Mouse (Mus musculus): ENCODE measurements around the gene Nisch. TPM values are rescaled to one million over a fixed set of nuclear protein-coding genes. Genes with fewer than 3 reads are reported as not detected.

Nisch gene
- polyA plus RNA-seq, 1 experiment from 2014 or later = 345 TPM

DNA sequence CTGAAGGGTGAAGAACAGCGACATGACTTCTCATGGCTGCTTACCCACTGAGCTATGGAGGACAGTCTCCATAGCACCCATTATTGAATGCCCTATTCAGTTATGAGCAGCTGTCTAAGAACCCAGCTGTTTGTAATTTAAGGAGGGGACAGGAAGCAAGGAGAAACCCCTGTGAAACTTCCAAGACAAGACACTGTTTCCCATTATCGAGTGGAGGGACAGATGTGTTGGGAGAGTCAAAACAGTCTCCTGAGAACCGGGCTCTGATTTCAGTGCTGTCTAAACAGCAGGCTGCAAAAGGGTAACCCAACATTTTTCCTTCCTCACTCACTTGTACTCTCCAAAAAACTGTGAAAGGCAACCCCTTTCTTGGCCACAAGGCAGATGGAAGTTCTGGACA lies 23.8 kb upstream of the Nisch start:
- whole genome bisulfite sequencing = 70% methylated on average over 3 of the region's 3 CpGs
- ATAC-seq (ENCODE audit: extremely low read depth, insufficient number of reproducible peaks, low FRiP score, low TSS enrichment) = no peak

DNA sequence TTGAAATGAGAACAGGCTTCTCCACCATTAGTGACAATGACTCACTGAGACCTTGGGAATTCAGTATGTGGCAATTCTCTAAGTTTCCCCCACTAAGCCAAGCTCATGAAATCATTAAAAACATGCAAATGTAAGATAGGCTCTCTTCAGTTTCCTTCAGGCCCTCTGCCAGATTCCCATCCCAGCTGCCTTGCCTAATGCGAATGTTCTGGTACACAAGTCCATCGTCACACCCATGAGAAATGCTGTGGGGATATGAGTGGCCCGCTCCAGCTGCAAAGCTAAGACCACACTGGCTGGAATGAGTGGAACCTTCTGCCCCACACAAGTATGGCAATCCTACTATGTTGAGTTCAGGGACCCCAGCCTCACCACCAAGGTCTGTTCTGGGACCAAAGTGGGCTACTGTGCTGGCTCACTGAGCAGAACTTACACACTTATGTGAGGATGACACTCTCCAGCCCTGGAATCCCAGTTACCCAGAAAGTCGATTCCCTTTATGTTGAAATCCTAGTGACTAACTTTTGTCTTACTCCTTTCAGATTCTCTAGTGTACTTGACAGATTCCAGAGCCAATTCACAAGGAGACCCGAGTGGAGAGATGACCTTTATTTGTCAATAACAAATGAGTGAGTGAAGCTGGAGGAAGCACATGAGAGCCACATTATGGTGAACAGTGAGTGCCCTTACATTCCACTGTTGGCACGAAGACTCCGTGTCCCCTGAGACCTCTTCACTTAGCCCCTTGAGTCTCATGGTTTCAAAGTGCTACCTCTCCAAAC lies 20.5 kb upstream of the Nisch start:
- WGBS = 73% methylated on average over 7 of the region's 7 CpGs
- Histone ChIP-seq H3K9me3 (no peaks in the 10 kb centered on the region), H3K4me2 (no peak overlapping the region), H3K9ac (no peak overlapping the region), H3K27me3 (replicated peaks) (no peaks in the 10 kb centered on the region), H3K36me3 (peaks cover 2% of the 10 kb centered on the region; the same call in 1 of the 2 replicates), H3K4me1 (peaks cover 18% of the 10 kb centered on the region), H3K4me3 (no peak overlapping the region), H3K27ac (replicated peaks) (no peak overlapping the region)
- no peak for ATAC-seq (ENCODE audit: extremely low read depth, insufficient number of reproducible peaks, low FRiP score, low TSS enrichment)

More for the DNA sequence above, 23.8 kb upstream of the Nisch start:
- H3K4me2 ChIP-seq = no peak overlapping the region
- H3K9me3 ChIP-seq = no peaks in the 10 kb centered on the region
- H3K4me3 ChIP-seq = no peak overlapping the region
- peaks cover under 1% of the 10 kb centered on the region; the same call in 1 of the 2 replicates for H3K4me1 ChIP-seq
- peaks cover 2% of the 10 kb centered on the region; the same call in 1 of the 2 replicates for H3K36me3 ChIP-seq
- H3K27ac ChIP-seq (replicated peaks) = no peak overlapping the region
- H3K27me3 ChIP-seq (replicated peaks) = no peaks in the 10 kb centered on the region
- H3K9ac ChIP-seq = no peak overlapping the region

DNA sequence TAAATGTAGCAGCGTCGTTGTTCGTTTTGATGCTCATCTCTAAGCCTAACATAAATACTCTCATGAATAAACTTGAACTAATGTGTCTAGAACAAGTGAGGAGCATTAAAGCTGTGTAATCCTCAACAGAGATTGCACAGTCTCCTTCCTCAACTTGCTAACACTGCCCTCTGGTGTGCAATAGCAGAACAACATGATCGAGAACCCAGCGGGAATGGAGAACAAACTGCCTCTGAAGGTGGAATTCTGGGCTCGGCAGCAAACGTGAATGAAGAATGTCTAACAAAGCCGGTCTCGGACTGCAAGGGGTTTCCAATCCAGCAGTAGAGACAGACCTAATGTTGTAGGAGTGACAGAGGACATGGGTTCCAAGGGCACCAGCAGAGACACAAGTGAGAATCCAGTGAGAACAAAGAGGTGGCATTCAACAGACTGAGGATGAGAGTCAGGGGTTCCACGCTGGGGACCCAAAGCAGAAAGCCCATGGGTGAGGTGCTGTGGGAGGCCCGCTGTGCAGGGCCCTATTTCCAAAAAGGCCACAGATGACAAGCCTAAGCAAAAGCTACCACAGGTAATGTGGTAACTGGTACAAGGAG lies 17.3 kb upstream of the Nisch start:
- peak overlapping the region; percentile 11; the same call in 1 of the 2 replicates for H3K4me2 ChIP-seq
- H3K9ac ChIP-seq = peak overlapping the region; percentile 61; the same call in 1 of the 2 replicates
- H3K4me1 ChIP-seq = peaks cover 44% of the 10 kb centered on the region
- no peaks in the 10 kb centered on the region for H3K9me3 ChIP-seq
- ATAC-seq (ENCODE audit: extremely low read depth, insufficient number of reproducible peaks, low FRiP score, low TSS enrichment) = peak; percentile 23; the same call in 1 of the 2 replicates
- peaks cover 2% of the 10 kb centered on the region; the same call in 1 of the 2 replicates for H3K36me3 ChIP-seq
- no peak overlapping the region for H3K27ac ChIP-seq (replicated peaks)
- no peak overlapping the region for H3K4me3 ChIP-seq
- WGBS = 11% methylated on average over 11 of the region's 11 CpGs
- H3K27me3 ChIP-seq (replicated peaks) = no peaks in the 10 kb centered on the region

DNA sequence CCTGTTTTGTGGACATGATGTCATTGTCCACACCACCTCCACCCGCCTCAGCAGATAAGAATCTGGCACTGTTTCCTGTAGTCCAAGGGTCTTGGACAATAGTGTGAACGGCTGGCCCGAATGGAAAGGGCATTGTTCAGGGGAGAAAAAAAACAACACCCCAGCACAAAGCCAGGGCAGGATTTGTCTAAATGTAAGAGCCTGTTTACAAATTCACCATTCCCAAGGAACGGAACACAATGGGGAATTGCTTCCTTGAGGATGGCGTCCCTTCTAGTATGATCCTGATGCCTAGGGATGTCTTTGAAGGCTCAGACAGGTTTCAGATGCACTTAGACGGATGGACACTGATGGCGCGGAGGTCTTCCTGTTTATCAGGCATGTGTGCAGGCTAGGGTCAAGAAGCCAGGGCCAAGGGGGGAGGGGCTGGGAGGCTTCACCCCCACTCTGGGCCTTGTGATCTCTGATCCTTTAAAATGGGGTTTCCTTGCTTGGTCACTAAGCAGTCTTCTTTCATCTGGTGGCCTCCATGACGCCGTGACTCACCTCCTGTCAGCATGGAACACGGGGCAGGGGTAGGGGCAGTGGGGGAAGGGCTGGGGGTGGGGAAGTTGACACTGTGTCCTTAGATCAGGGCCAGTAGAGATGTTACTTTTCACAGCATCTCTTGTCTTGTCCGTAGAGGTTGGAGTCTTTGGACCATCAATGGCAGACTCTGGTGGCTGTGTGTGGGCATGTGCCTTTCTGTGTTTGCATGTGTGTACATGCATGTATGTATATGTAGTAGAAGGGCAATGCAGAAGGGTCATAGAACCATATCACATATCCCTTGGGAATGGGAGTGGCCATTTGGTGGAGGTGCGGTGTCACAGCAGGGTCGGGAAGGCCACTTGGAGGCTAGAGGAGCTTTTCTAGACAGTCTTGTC lies 16.6 kb upstream of the Nisch start:
- 64% methylated on average over 14 of the region's 14 CpGs for WGBS
- no peak overlapping the region for H3K4me2 ChIP-seq
- no peaks in the 10 kb centered on the region for H3K9me3 ChIP-seq
- no peaks in the 10 kb centered on the region; the same call in 1 of the 2 replicates for H3K36me3 ChIP-seq
- H3K27ac ChIP-seq (replicated peaks) = peak overlapping the region; percentile 1; the same call in 1 of the 2 replicates
- H3K4me1 ChIP-seq = peaks cover 52% of the 10 kb centered on the region
- no peak for ATAC-seq (ENCODE audit: extremely low read depth, insufficient number of reproducible peaks, low FRiP score, low TSS enrichment)
- no peak overlapping the region for H3K9ac ChIP-seq
- no peak overlapping the region for H3K4me3 ChIP-seq
- no peaks in the 10 kb centered on the region for H3K27me3 ChIP-seq (replicated peaks)

DNA sequence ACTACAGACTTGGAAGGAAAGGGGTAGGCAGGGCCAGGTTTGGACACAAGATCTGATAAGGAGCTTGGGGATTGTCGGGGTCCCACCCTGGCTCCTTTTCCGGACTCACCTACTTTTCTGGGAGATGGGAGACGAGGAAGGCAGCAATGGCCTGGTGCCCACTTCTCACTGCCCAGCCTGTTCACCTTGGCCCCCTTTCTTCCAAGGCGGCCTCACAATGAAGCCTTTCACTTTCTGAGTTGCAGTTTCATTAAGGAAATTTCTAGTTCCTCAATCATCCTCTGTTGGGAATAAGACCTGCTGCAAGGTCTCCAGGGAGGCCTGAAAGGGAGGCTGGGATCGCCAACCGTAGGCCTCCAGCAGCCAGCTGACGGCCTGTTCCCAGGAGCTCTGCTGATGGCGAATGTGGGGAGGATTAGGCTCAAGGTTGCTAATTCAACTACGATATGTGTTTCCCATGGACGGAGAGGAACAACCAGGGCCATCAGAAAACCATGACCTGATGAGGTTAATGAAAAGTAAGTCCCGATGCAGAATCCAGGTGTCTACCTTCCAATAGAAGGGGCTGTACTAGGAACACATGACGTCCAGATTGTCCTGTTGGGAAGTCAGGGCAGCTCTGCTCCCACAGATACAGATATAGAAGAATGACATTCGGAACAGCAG lies 15.8 kb upstream of the Nisch start:
- H3K36me3 ChIP-seq = no peaks in the 10 kb centered on the region; the same call in 1 of the 2 replicates
- H3K4me1 ChIP-seq = peaks cover 60% of the 10 kb centered on the region
- no peaks in the 10 kb centered on the region for H3K27me3 ChIP-seq (replicated peaks)
- H3K9ac ChIP-seq = no peak overlapping the region
- H3K9me3 ChIP-seq = no peaks in the 10 kb centered on the region
- WGBS = 68% methylated on average over 13 of the region's 13 CpGs
- no peak overlapping the region for H3K4me3 ChIP-seq
- no peak for ATAC-seq (ENCODE audit: extremely low read depth, insufficient number of reproducible peaks, low FRiP score, low TSS enrichment)
- no peak overlapping the region for H3K4me2 ChIP-seq
- peak overlapping the region; percentile 46; the same call in 1 of the 2 replicates for H3K27ac ChIP-seq (replicated peaks)

DNA sequence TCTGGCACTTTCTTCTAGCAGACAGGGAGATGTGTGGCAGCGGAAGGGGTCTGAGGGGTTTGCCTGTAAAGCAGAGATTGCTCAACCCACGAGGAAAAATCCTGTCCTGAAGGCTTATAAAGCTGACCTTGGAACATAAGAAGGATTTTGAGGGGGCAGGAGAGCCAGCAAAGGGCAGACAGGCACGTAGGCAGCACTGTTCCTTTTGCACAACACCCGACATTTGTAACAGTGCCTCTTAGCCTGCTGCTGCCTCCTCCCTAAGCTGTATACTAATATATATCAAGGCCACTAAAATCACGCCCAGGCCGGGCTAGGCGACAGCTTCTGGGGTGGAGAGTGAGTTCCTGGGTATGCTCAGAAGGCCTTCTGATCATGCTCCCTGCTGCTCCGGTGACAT lies 13.7 kb upstream of the Nisch start:
- WGBS = 45% methylated on average over 8 of the region's 8 CpGs
- Histone ChIP-seq H3K27ac (replicated peaks) (peak overlapping the region; percentile 41), H3K4me3 (no peak overlapping the region), H3K4me2 (no peak overlapping the region), H3K9ac (0 out of 2 replicates have a peak overlapping the region, but pooled peaks have one; percentile 21), H3K36me3 (no peaks in the 10 kb centered on the region), H3K9me3 (no peaks in the 10 kb centered on the region), H3K27me3 (replicated peaks) (no peaks in the 10 kb centered on the region), H3K4me1 (peaks cover 78% of the 10 kb centered on the region)
- no peak for ATAC-seq (ENCODE audit: extremely low read depth, insufficient number of reproducible peaks, low FRiP score, low TSS enrichment)

DNA sequence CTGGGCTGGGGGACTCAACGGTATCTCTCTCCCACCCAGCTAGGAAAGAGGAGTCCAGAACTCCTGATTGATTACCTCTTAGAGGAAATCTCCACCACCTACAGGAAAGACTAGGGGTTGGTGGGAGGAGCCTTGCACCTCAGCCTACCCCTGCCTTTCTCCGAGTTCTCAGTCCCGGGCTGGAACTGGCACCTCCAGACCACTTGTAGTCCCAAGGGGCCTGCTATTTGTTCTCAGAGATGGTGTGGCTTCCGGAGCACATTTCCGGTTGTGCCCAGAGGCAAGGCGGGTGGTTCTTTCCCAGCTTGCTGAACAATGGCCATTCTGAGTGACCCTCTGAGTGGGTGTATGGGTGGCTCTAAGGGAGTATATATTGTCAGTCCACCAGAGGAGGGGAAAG lies 11.5 kb upstream of the Nisch start:
- H3K27me3 ChIP-seq (replicated peaks) = no peaks in the 10 kb centered on the region
- WGBS = 51% methylated on average over 6 of the region's 6 CpGs
- H3K27ac ChIP-seq (replicated peaks) = no peak overlapping the region
- peaks cover 79% of the 10 kb centered on the region for H3K4me1 ChIP-seq
- H3K9me3 ChIP-seq = no peaks in the 10 kb centered on the region
- H3K9ac ChIP-seq = no peak overlapping the region
- H3K4me2 ChIP-seq = no peak overlapping the region
- ATAC-seq (ENCODE audit: extremely low read depth, insufficient number of reproducible peaks, low FRiP score, low TSS enrichment) = no peak
- no peaks in the 10 kb centered on the region for H3K36me3 ChIP-seq
- no peak overlapping the region for H3K4me3 ChIP-seq

DNA sequence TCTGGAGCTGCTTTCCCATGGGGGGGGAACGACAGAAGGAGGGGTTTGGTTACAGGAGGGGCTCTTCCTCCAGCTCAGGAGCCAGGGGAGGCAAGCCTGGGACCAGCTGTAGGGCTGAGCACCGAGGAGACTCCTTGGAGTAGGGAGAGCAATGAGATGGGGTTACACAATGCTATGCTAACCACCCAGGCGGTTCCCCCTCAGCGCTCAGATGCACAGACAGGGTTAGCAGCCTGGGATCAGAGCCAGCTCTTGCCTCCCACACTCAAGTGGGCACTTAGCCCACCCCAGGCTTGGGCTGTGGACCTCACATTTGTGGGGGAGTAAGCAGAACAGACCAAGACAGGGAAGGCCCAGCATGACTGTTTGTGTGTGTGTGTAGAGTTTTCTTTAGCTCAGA lies 10.2 kb upstream of the Nisch start:
- Histone ChIP-seq H3K36me3 (no peaks in the 10 kb centered on the region), H3K27me3 (replicated peaks) (0 out of 2 replicates have a peak, but pooled peaks cover 4% of the 10 kb centered on the region), H3K9me3 (no peaks in the 10 kb centered on the region), H3K4me1 (peaks cover 73% of the 10 kb centered on the region), H3K9ac (no peak overlapping the region), H3K4me2 (no peak overlapping the region), H3K27ac (replicated peaks) (peak overlapping the region; percentile 68), H3K4me3 (no peak overlapping the region)
- 38% methylated on average over 4 of the region's 4 CpGs for WGBS
- ATAC-seq (ENCODE audit: extremely low read depth, insufficient number of reproducible peaks, low FRiP score, low TSS enrichment) = peak; percentile 43; the same call in 1 of the 2 replicates

DNA sequence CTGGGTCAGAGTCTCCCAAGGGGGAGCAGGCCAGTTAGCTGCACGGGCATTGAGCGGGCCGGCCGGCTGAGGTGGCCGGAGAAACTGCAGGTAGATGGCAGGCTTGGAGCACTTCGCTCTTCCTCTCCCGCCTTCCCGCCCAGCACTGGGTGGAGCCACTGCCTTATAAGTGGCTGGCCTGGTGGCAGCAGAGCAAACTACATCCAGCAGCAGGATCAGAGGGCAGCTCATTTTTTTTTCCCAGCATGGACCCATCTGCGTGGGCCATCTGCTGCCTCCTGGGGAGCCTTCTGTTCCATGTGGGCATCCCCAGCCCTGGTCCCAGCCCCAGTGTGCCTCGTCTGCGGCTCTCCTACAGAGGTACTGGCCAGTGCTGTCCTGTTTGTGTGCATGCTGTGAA lies 920 bp upstream of the Nisch start, which contains the start of gene Sema3g:
Sema3g (plus strand) TSS at position 195 of the 400 bp plus-strand sequence.
- no peaks in the 10 kb centered on the region for H3K9me3 ChIP-seq
- 7% methylated on average over 11 of the region's 11 CpGs for WGBS
- peaks cover 50% of the 10 kb centered on the region for H3K4me1 ChIP-seq
- H3K9ac ChIP-seq = peak within 1 kb of the TSS; percentile 75
- H3K27ac ChIP-seq (replicated peaks) = peak within 1 kb of the TSS; percentile 48
- peaks cover 7% of the 10 kb centered on the region; the same call in 1 of the 2 replicates for H3K27me3 ChIP-seq (replicated peaks)
- H3K36me3 ChIP-seq = peaks cover 4% of the 10 kb centered on the region
- peak within 1 kb of the TSS; percentile 13; the same call in 1 of the 2 replicates for H3K4me3 ChIP-seq
- ATAC-seq (ENCODE audit: extremely low read depth, insufficient number of reproducible peaks, low FRiP score, low TSS enrichment) = peak; percentile 38; the same call in 1 of the 2 replicates
- peak within 1 kb of the TSS; percentile 54 for H3K4me2 ChIP-seq
